Mouse (Mus musculus) hindbrain, embryonic 13.5 days (tissue): ENCODE results near the gene Entpd8. TPM values are rescaled to one million over a fixed set of nuclear protein-coding genes. Genes with fewer than 3 reads are reported as not detected.

Experiments
- ATAC-seq: fragments of 200-750 bp; cut with Nextera tagmentation; 2 replicates; pipeline ENCODE4 v1.8.0; 2017; ENCODE audit warnings: moderate TSS enrichment; ENCODE audit not compliant: low FRiP score
- H3K27ac ChIP-seq: fragments of 300-500 bp; sonication (generic); 2 replicates; pipeline ENCODE4 v1.5.1; 2015; ENCODE audit warnings: inconsistent platforms, mild to moderate bottlenecking, moderate library complexity
- H3K27me3 ChIP-seq: fragments of 300-500 bp; sonication (generic); 2 replicates; pipeline ENCODE4 v1.6.1; 2015; ENCODE audit warnings: mild to moderate bottlenecking, inconsistent platforms
- H3K36me3 ChIP-seq: fragments of 300-500 bp; sonication (generic); 2 replicates; pipeline ENCODE4 v1.6.1; 2015; ENCODE audit warnings: mild to moderate bottlenecking, inconsistent platforms
- H3K4me1 ChIP-seq: fragments of 300-500 bp; sonication (generic); replicated peaks from 2 replicates; pipeline ENCODE4 v1.6.1; 2015; ENCODE audit warnings: inconsistent platforms
- H3K4me2 ChIP-seq: fragments of 300-500 bp; sonication (generic); 2 replicates; pipeline ENCODE4 v1.6.1; 2015; ENCODE audit warnings: inconsistent platforms, mild to moderate bottlenecking, moderate library complexity
- H3K4me3 ChIP-seq: fragments of 300-500 bp; sonication (generic); 2 replicates; pipeline ENCODE4 v1.5.1; 2015; ENCODE audit warnings: mild to moderate bottlenecking, inconsistent platforms
- H3K9ac ChIP-seq: fragments of 300-500 bp; sonication (generic); 2 replicates; pipeline ENCODE4 v1.6.1; 2015; ENCODE audit warnings: mild to moderate bottlenecking, inconsistent platforms
- H3K9me3 ChIP-seq: fragments of 300-500 bp; sonication (generic); 2 replicates; pipeline ENCODE4 v1.6.1; 2016; ENCODE audit warnings: inconsistent platforms
- WGBS: fragments of 180-500 bp; shearing (Covaris S2); methylation state at CpG from one replicate; pipeline ENCODE4 v1.1.7; 2015; 5-methylcytosine and 5-hydroxymethylcytosine counted together
- polyA plus RNA-seq: library from polyadenylated mRNA; unstranded; fragments of >200 nt; fragmentation: Nextera tagmentation; extraction: Ambion mirVana; gene quantifications from 2 replicates; pipeline ENCODE4 v1.2.1, GENCODE M21; 2015

Gene Entpd8
- polyA plus RNA-seq, 1 experiment from 2014 or later = not detected

GRCm38 (mm10) chr2:25098956-25099355 lies 18.9 kb downstream of the Entpd8 start:
- H3K27ac ChIP-seq = 0 out of 2 replicates have a peak overlapping the region, but pooled peaks have one; percentile 25
- 37% methylated on average over 5 of the region's 5 CpGs for WGBS
- no peaks in the 10 kb centered on the region for H3K9me3 ChIP-seq

GRCm38 (mm10) chr2:25099703-25100102 lies 19.6 kb downstream of the Entpd8 start:
- Histone ChIP-seq H3K27me3 (peaks cover 4% of the 10 kb centered on the region), H3K4me2 (no peak overlapping the region), H3K9me3 (no peaks in the 10 kb centered on the region), H3K27ac (peak overlapping the region; percentile 25; the same call in 1 of the 2 replicates), H3K4me3 (no peak overlapping the region), H3K36me3 (no peaks in the 10 kb centered on the region), H3K9ac (no peak overlapping the region), H3K4me1 (peaks cover 22% of the 10 kb centered on the region)
- no peak; the same call in 1 of the 2 replicates for ATAC-seq
- WGBS = 39% methylated on average over 3 of the region's 3 CpGs

More at GRCm38 (mm10) chr2:25098956-25099355, 18.9 kb downstream of the Entpd8 start:
- ATAC-seq = peak; percentile 68
- peaks cover 10% of the 10 kb centered on the region for H3K27me3 ChIP-seq
- no peak overlapping the region for H3K9ac ChIP-seq
- no peaks in the 10 kb centered on the region for H3K36me3 ChIP-seq
- peaks cover 22% of the 10 kb centered on the region for H3K4me1 ChIP-seq
- no peak overlapping the region for H3K4me3 ChIP-seq
- H3K4me2 ChIP-seq = no peak overlapping the region

GRCm38 (mm10) chr2:25104122-25104521 lies 24.0 kb downstream of the Entpd8 start:
- H3K9ac ChIP-seq = no peak overlapping the region
- 91% methylated on average over 2 of the region's 2 CpGs for WGBS
- ATAC-seq = no peak

GRCm38 (mm10) chr2:25106045-25106444 lies 25.9 kb downstream of the Entpd8 start:
- no peak overlapping the region for H3K9ac ChIP-seq
- H3K9me3 ChIP-seq = no peaks in the 10 kb centered on the region
- H3K27me3 ChIP-seq = no peaks in the 10 kb centered on the region
- no peak overlapping the region for H3K27ac ChIP-seq
- WGBS = 79% methylated on average over 3 of the region's 3 CpGs
- H3K4me2 ChIP-seq = no peak overlapping the region
- H3K4me1 ChIP-seq = peaks cover 8% of the 10 kb centered on the region
- H3K4me3 ChIP-seq = no peak overlapping the region
- no peaks in the 10 kb centered on the region for H3K36me3 ChIP-seq
- ATAC-seq = no peak

More at GRCm38 (mm10) chr2:25104122-25104521, 24.0 kb downstream of the Entpd8 start:
- H3K4me3 ChIP-seq = no peak overlapping the region
- H3K36me3 ChIP-seq = no peaks in the 10 kb centered on the region
- peaks cover 15% of the 10 kb centered on the region for H3K4me1 ChIP-seq
- no peaks in the 10 kb centered on the region for H3K27me3 ChIP-seq
- no peak overlapping the region for H3K4me2 ChIP-seq
- no peaks in the 10 kb centered on the region for H3K9me3 ChIP-seq
- H3K27ac ChIP-seq = no peak overlapping the region

GRCm38 (mm10) chr2:25109487-25109886 lies 29.4 kb downstream of the Entpd8 start:
- H3K9me3 ChIP-seq = no peaks in the 10 kb centered on the region
- H3K9ac ChIP-seq = no peak overlapping the region
- no peak overlapping the region for H3K4me2 ChIP-seq
- H3K27me3 ChIP-seq = no peaks in the 10 kb centered on the region
- H3K36me3 ChIP-seq = no peaks in the 10 kb centered on the region
- ATAC-seq = 0 out of 2 replicates have a peak, but pooled peaks have one; percentile 36
- peaks cover 15% of the 10 kb centered on the region for H3K4me1 ChIP-seq
- no peak overlapping the region for H3K4me3 ChIP-seq
- no peak overlapping the region for H3K27ac ChIP-seq

- H3K9ac ChIP-seq = no peak overlapping the region
- H3K4me2 ChIP-seq = no peak overlapping the region
- peaks cover 15% of the 10 kb centered on the region for H3K4me1 ChIP-seq
- ATAC-seq = no peak
- H3K27ac ChIP-seq = no peak overlapping the region
- no peaks in the 10 kb centered on the region for H3K36me3 ChIP-seq
- no peak overlapping the region for H3K4me3 ChIP-seq
- H3K9me3 ChIP-seq = no peaks in the 10 kb centered on the region
- H3K27me3 ChIP-seq = no peaks in the 10 kb centered on the region
Measured at GRCm38 (mm10) chr2:25110505-25111183, 30.5 kb downstream of the Entpd8 start.

- ATAC-seq = no peak
- no peak overlapping the region for H3K4me3 ChIP-seq
- no peak overlapping the region for H3K9ac ChIP-seq
- H3K4me1 ChIP-seq = peaks cover 15% of the 10 kb centered on the region
- H3K27ac ChIP-seq = no peak overlapping the region; the same call in 1 of the 2 replicates
- 42% methylated on average over 9 of the region's 9 CpGs for WGBS
- no peaks in the 10 kb centered on the region for H3K9me3 ChIP-seq
- no peaks in the 10 kb centered on the region for H3K36me3 ChIP-seq
- H3K27me3 ChIP-seq = no peaks in the 10 kb centered on the region
- no peak overlapping the region for H3K4me2 ChIP-seq
Measured at GRCm38 (mm10) chr2:25111184-25111791, 31.2 kb downstream of the Entpd8 start.

- ATAC-seq = no peak
- H3K4me3 ChIP-seq = no peak overlapping the region
- whole genome bisulfite sequencing = 90% methylated on average over 2 of the region's 2 CpGs
- H3K27me3 ChIP-seq = no peaks in the 10 kb centered on the region
- no peak overlapping the region for H3K4me2 ChIP-seq
- H3K27ac ChIP-seq = no peak overlapping the region
- no peaks in the 10 kb centered on the region for H3K36me3 ChIP-seq
- peaks cover 15% of the 10 kb centered on the region for H3K4me1 ChIP-seq
- 0 out of 2 replicates have a peak, but pooled peaks cover 4% of the 10 kb centered on the region for H3K9me3 ChIP-seq
- no peak overlapping the region for H3K9ac ChIP-seq
Measured at GRCm38 (mm10) chr2:25114308-25114707, 34.2 kb downstream of the Entpd8 start.

GRCm38 (mm10) chr2:25115442-25115841 lies 35.3 kb downstream of the Entpd8 start:
- 56% methylated on average over 2 of the region's 2 CpGs for WGBS
- H3K36me3 ChIP-seq = no peaks in the 10 kb centered on the region
- no peak overlapping the region for H3K9ac ChIP-seq
- no peak for ATAC-seq
- no peak overlapping the region for H3K4me2 ChIP-seq
- H3K4me3 ChIP-seq = no peak overlapping the region
- no peak overlapping the region for H3K27ac ChIP-seq
- peaks cover 10% of the 10 kb centered on the region; the same call in 1 of the 2 replicates for H3K4me1 ChIP-seq
- no peaks in the 10 kb centered on the region for H3K27me3 ChIP-seq
- 0 out of 2 replicates have a peak, but pooled peaks cover 4% of the 10 kb centered on the region for H3K9me3 ChIP-seq

GRCm38 (mm10) chr2:25120963-25121362 lies 40.9 kb downstream of the Entpd8 start:
- ATAC-seq = no peak
- Histone ChIP-seq H3K4me3 (no peak overlapping the region), H3K9me3 (0 out of 2 replicates have a peak, but pooled peaks cover 4% of the 10 kb centered on the region), H3K4me1 (peaks cover 19% of the 10 kb centered on the region), H3K4me2 (no peak overlapping the region), H3K9ac (no peak overlapping the region), H3K27ac (no peak overlapping the region), H3K27me3 (0 out of 2 replicates have a peak, but pooled peaks cover 3% of the 10 kb centered on the region), H3K36me3 (no peaks in the 10 kb centered on the region)
- 82% methylated on average over 7 of the region's 7 CpGs for WGBS

- H3K27ac ChIP-seq = no peak overlapping the region
- no peak for ATAC-seq
- H3K9ac ChIP-seq = no peak overlapping the region
- 66% methylated on average over 2 of the region's 2 CpGs for WGBS
- H3K36me3 ChIP-seq = no peaks in the 10 kb centered on the region
- 0 out of 2 replicates have a peak, but pooled peaks cover 3% of the 10 kb centered on the region for H3K27me3 ChIP-seq
- H3K4me3 ChIP-seq = no peak overlapping the region
- no peak overlapping the region for H3K4me2 ChIP-seq
- no peaks in the 10 kb centered on the region for H3K9me3 ChIP-seq
- peaks cover 35% of the 10 kb centered on the region for H3K4me1 ChIP-seq
Measured at GRCm38 (mm10) chr2:25122666-25123065, 42.6 kb downstream of the Entpd8 start.

- H3K4me1 ChIP-seq = peaks cover 44% of the 10 kb centered on the region
- H3K27ac ChIP-seq = no peak overlapping the region
- WGBS = 93% methylated on average over 5 of the region's 5 CpGs
- 0 out of 2 replicates have a peak, but pooled peaks cover 3% of the 10 kb centered on the region for H3K27me3 ChIP-seq
- no peak for ATAC-seq
- no peaks in the 10 kb centered on the region for H3K9me3 ChIP-seq
- no peaks in the 10 kb centered on the region for H3K36me3 ChIP-seq
- H3K4me2 ChIP-seq = no peak overlapping the region
- no peak overlapping the region for H3K4me3 ChIP-seq
- H3K9ac ChIP-seq = no peak overlapping the region
Measured at GRCm38 (mm10) chr2:25123527-25123926, 43.4 kb downstream of the Entpd8 start.
